Mouse (Mus musculus) testis, adult 2 months (tissue): Measurements from ENCODE around the gene Dusp2.

Source experiments
- CTCF ChIP-seq: fragments of 200-500 bp; IDR thresholded peaks from 2 replicates; pipeline ENCODE4 v1.5.1; 2012; ENCODE audit warnings: low read depth, mild to moderate bottlenecking, inconsistent platforms, low read length, moderate library complexity; ENCODE audit not compliant: control insufficient read depth, insufficient read depth, insufficient replicate concordance
- POLR2A ChIP-seq: fragments of 200-500 bp; IDR thresholded peaks from 2 replicates; pipeline ENCODE4 v1.6.1; 2012; ENCODE audit warnings: low read depth, mild to moderate bottlenecking, inconsistent platforms, low read length, moderate library complexity; ENCODE audit not compliant: control insufficient read depth

DNA sequence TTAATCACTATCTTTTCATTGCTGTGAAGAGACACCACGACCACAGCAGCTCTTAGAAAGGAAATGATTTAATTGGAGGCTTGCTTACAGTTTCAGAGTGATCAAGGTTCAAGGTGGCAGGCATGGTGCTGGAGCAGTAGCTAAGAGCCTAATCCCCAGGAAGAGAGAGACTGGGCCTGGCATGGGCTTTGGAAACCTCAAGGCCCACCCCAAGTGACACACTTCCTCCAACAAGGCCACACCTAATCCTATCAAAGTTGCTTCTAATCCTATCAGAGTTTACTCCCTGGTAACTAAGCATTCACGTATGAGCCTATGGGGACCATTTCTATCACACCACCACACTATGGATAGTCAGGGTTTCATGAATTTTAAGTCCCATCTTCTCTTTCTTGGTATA is 25.7 kb upstream of the Dusp2 start:
- TF ChIP-seq POLR2A (no peak), CTCF (no peak)
